ENCODE assay signal across 31 mouse cellular contexts in genomic region chr9:75597596-75597995, GRCm38 (mm10). TPM values are rescaled to one million over a fixed set of nuclear protein-coding genes. Genes with fewer than 3 reads are reported as not detected.
DNase-seq lines count a peak whose midpoint lies in the region; ATAC-seq and TF ChIP-seq lines count a peak whose summit lies in the region.
"Had no signal": no experiment of that assay in that cellular context is flagged by ENCODE, and none has a peak within 500 bp of the region (broad histone marks: within the 10 kb centered on the region; RNA-seq: fewer than 3 reads in every experiment).

No protein-coding gene starts in this region.

- no peak overlapping the region for H3K9ac ChIP-seq in hindbrain, postnatal 0 days (replicated peaks; ENCODE audit: low read length)
- H3K9ac ChIP-seq in hindbrain, embryonic 14.5 days: no peak overlapping the region
- H3K9ac ChIP-seq: hindbrain, embryonic 13.5 days; limb, embryonic 12.5 days; liver, embryonic 15.5 days; lung, embryonic 15.5 days; neural tube, embryonic 13.5 days; stomach, embryonic 15.5 days had no signal

- no peak for ATAC-seq in hindbrain, postnatal 0 days
- ATAC-seq in hindbrain, embryonic 14.5 days (ENCODE audit: low FRiP score): no peak
- ATAC-seq: forebrain, embryonic 16.5 days; inflammation-experienced regulatory T-cells, adult 6 months; midbrain, embryonic 16.5 days had no signal

- TF ChIP-seq CTCF in hindbrain, postnatal 0 days (IDR thresholded peaks at IDR 0.05; ENCODE audit: low read depth): no peak
- no peak for TF ChIP-seq CTCF in olfactory bulb, adult 2 months (IDR thresholded peaks at IDR 0.05; ENCODE audit: insufficient read depth, low read depth, low read length)

- no peak overlapping the region for H3K4me2 ChIP-seq in hindbrain, postnatal 0 days (ENCODE audit: low read depth, low read length)
- H3K4me2 ChIP-seq in hindbrain, embryonic 14.5 days (replicated peaks): no peak overlapping the region
- H3K4me2 ChIP-seq: heart, embryonic 11.5 days; hindbrain, embryonic 13.5 days; limb, embryonic 12.5 days; liver, embryonic 15.5 days; lung, embryonic 15.5 days; midbrain, embryonic 11.5 days; neural tube, embryonic 13.5 days; stomach, embryonic 15.5 days had no signal

- H3K27me3 ChIP-seq in hindbrain, postnatal 0 days (ENCODE audit: insufficient read depth, low read length): no peaks in the 10 kb centered on the region
- no peaks in the 10 kb centered on the region for H3K27me3 ChIP-seq in hindbrain, embryonic 14.5 days (ENCODE audit: control insufficient read depth, insufficient read depth, low read length)
- H3K27me3 ChIP-seq: hindbrain, embryonic 13.5 days; limb, embryonic 12.5 days; lung, embryonic 15.5 days; neural tube, embryonic 13.5 days; stomach, embryonic 15.5 days had no signal

- WGBS in hindbrain, postnatal 0 days: 68% methylated on average over 4 of the region's 4 CpGs
- 73% methylated on average over 4 of the region's 4 CpGs for WGBS in hindbrain, embryonic 14.5 days
- WGBS in olfactory bulb, adult 2 months: 70% methylated on average over 4 of the region's 4 CpGs

- H3K4me3 ChIP-seq in hindbrain, postnatal 0 days (ENCODE audit: low read length): no peak overlapping the region
- no peak overlapping the region for H3K4me3 ChIP-seq in hindbrain, embryonic 14.5 days (replicated peaks; ENCODE audit: low read length)
- H3K4me3 ChIP-seq in olfactory bulb, adult 2 months (ENCODE audit: insufficient read depth, low read depth, low read length): no peak overlapping the region
- H3K4me3 ChIP-seq: erythroblast, embryonic 14.5 days; hindbrain, embryonic 13.5 days; limb, embryonic 12.5 days; liver, embryonic 15.5 days; lung, embryonic 15.5 days; neural tube, embryonic 13.5 days; stomach, embryonic 15.5 days had no signal

- no peak for TF ChIP-seq POLR2A in olfactory bulb, adult 2 months (IDR thresholded peaks at IDR 0.05; ENCODE audit: insufficient read depth, low read depth, low read length)

- intact Hi-C loops in left cerebral cortex, postnatal 10 days (cut with DNase I): no loop called here

- H3K9me3 ChIP-seq in hindbrain, postnatal 0 days (ENCODE audit: low read length): no peaks in the 10 kb centered on the region
- no peaks in the 10 kb centered on the region for H3K9me3 ChIP-seq in hindbrain, embryonic 14.5 days (ENCODE audit: control insufficient read depth, low read length)
- H3K9me3 ChIP-seq: hindbrain, embryonic 13.5 days; limb, embryonic 12.5 days; liver, embryonic 15.5 days; lung, embryonic 15.5 days; neural tube, embryonic 13.5 days; stomach, embryonic 15.5 days had no signal

- H3K4me1 ChIP-seq in hindbrain, postnatal 0 days (ENCODE audit: insufficient read depth, low read length): peaks cover 19% of the 10 kb centered on the region
- H3K4me1 ChIP-seq in hindbrain, embryonic 14.5 days (replicated peaks; ENCODE audit: control insufficient read depth, insufficient read depth, low read length): peaks cover 19% of the 10 kb centered on the region
- peaks cover 22% of the 10 kb centered on the region for H3K4me1 ChIP-seq in olfactory bulb, adult 2 months (ENCODE audit: control insufficient read depth, insufficient read depth, low read length)
- H3K4me1 ChIP-seq: liver, embryonic 15.5 days had no signal

- peaks cover 26% of the 10 kb centered on the region for H3K36me3 ChIP-seq in hindbrain, postnatal 0 days (ENCODE audit: insufficient read depth, low read length)
- H3K36me3 ChIP-seq in hindbrain, embryonic 14.5 days (replicated peaks; ENCODE audit: control insufficient read depth, insufficient read depth): peaks cover 36% of the 10 kb centered on the region
- H3K36me3 ChIP-seq: liver, embryonic 15.5 days; lung, embryonic 15.5 days; stomach, embryonic 15.5 days had no signal

- DNase-seq in hindbrain, postnatal 0 days (ENCODE audit: low spot score): no peak
- no peak for DNase-seq in hindbrain, embryonic 14.5 days (ENCODE audit: low spot score)
- peak; percentile 34 for DNase-seq in left cerebral cortex, adult 11 months (ENCODE audit: low spot score)
- no peak for DNase-seq in left cerebral cortex, postnatal 10 days (ENCODE audit: extremely low spot score in 1 of 2, low spot score in 2 of 2)
- peak; percentile 77 for DNase-seq in telencephalon, adult 2 months (ENCODE audit: low read depth, low spot score)
- no peak for DNase-seq in lung, postnatal 10 days
- DNase-seq: adrenal gland, postnatal 36 days; B cell, adult 2 months; gastrocnemius, postnatal 25 days; heart, adult 18-20 months; heart, postnatal 4 days; kidney, adult 2 months; kidney, postnatal 36 days; lung, postnatal 36 days; right cerebral cortex, postnatal 25 days; thymus, postnatal 4 days had no signal

- H3K27ac ChIP-seq in hindbrain, postnatal 0 days: peak overlapping the region; percentile 26; the same call in 1 of the 2 replicates
- no peak overlapping the region for H3K27ac ChIP-seq in hindbrain, embryonic 14.5 days
- peak overlapping the region; percentile 38 for H3K27ac ChIP-seq in olfactory bulb, adult 2 months (ENCODE audit: insufficient read depth, low read depth, low read length)
- H3K27ac ChIP-seq: limb, embryonic 12.5 days; liver, embryonic 15.5 days; lung, embryonic 15.5 days; stomach, embryonic 15.5 days had no signal

RNA-seq across cellular contexts. Expression of gene Tmod2, which starts 13.5 kb away (rescaled TPM):
- 125 and 126 TPM in 2 replicates for total RNA-seq in hindbrain, postnatal 0 days (2014; rRNA removed)
- 361 and 363 TPM in 2 replicates for polyA plus RNA-seq in hindbrain, postnatal 0 days (2015; fragmentation: Nextera tagmentation; extraction: Ambion mirVana)
- 248 and 272 TPM in 2 replicates for polyA plus RNA-seq in hindbrain, embryonic 14.5 days (2014; fragmentation: Nextera tagmentation; extraction: Ambion mirVana)
- 100 to 1,000 TPM; 495 to 501 TPM for total RNA-seq in left cerebral cortex, postnatal 10 days (2021)
- polyA plus RNA-seq in olfactory bulb, adult 2 months (2012; ENCODE audit: insufficient read depth, insufficient read length, low replicate concordance, missing spikeins): 107 and 444 TPM in 2 replicates
- total RNA-seq: megakaryocyte, adult 5-6 weeks had no signal
- polyA plus RNA-seq: erythroblast, embryonic 14.5 days; liver, adult 2 months had no signal

RNA-seq across cellular contexts. Expression of gene Lysmd2, which starts 27.9 kb away (rescaled TPM):
- total RNA-seq in hindbrain, postnatal 0 days (2014; rRNA removed): 33.9 and 39.7 TPM in 2 replicates
- 37.3 and 42.1 TPM in 2 replicates for polyA plus RNA-seq in hindbrain, postnatal 0 days (2015; fragmentation: Nextera tagmentation; extraction: Ambion mirVana)
- 38.1 and 41.3 TPM in 2 replicates for polyA plus RNA-seq in hindbrain, embryonic 14.5 days (2014; fragmentation: Nextera tagmentation; extraction: Ambion mirVana)
- total RNA-seq in left cerebral cortex, postnatal 10 days (2021): 10 to 100 TPM; 46.1 to 50.2 TPM
- polyA plus RNA-seq in olfactory bulb, adult 2 months (2012; ENCODE audit: insufficient read depth, insufficient read length, low replicate concordance, missing spikeins): not detected in 2 replicates
- polyA plus RNA-seq: erythroblast, embryonic 14.5 days had no signal

RNA-seq across cellular contexts. Expression of gene Tmod3, which starts 38.1 kb away (rescaled TPM):
- total RNA-seq in hindbrain, postnatal 0 days (2014; rRNA removed): 33.5 and 36.6 TPM in 2 replicates
- 70.7 and 76.5 TPM in 2 replicates for polyA plus RNA-seq in hindbrain, postnatal 0 days (2015; fragmentation: Nextera tagmentation; extraction: Ambion mirVana)
- polyA plus RNA-seq in hindbrain, embryonic 14.5 days (2014; fragmentation: Nextera tagmentation; extraction: Ambion mirVana): 66.2 and 75.2 TPM in 2 replicates
- 10 to 100 TPM; 59.3 to 66.2 TPM for total RNA-seq in left cerebral cortex, postnatal 10 days (2021)
- polyA plus RNA-seq in olfactory bulb, adult 2 months (2012; ENCODE audit: insufficient read depth, insufficient read length, low replicate concordance, missing spikeins): not detected in 2 replicates

Comparison
In these comparisons a context has a peak if more than half of its experiments do, and no peak if none do; other contexts are left out.
1. DNase-seq: peak in left cerebral cortex, adult 11 months (single experiment) and telencephalon, adult 2 months (single experiment); none in hindbrain, postnatal 0 days (single experiment), hindbrain, embryonic 14.5 days (single experiment), left cerebral cortex, postnatal 10 days (0 of 2) and lung, postnatal 10 days (single experiment).